Comparison of ENCODE assay signal across 8 mouse cellular contexts in genomic region chr6:113037946-113038734, GRCm38 (mm10). TPM values are rescaled to one million over a fixed set of nuclear protein-coding genes. Genes with fewer than 3 reads are reported as not detected.
A peak's percentile ranks its signal among the peaks of the same experiment; 100 is the strongest.
DNase-seq lines count a peak whose midpoint lies in the region; ATAC-seq and TF ChIP-seq lines count a peak whose summit lies in the region.

No protein-coding gene starts in this region.

- H3K4me3 ChIP-seq in embryonic facial prominence, embryonic 13.5 days, result peak overlapping the region; percentile 16
- peak overlapping the region; percentile 17; the same call in 1 of the 2 replicates for H3K4me3 ChIP-seq in heart, adult 2 months
- no peak overlapping the region; the same call in 1 of the 2 replicates for H3K4me3 ChIP-seq in kidney, adult 2 months (ENCODE audit: insufficient read depth, low read depth, low read length)
- peak overlapping the region; percentile 19 for H3K4me3 ChIP-seq in limb, embryonic 13.5 days
- H3K4me3 ChIP-seq in midbrain, embryonic 15.5 days, result peak overlapping the region; percentile 18

- no peaks in the 10 kb centered on the region for H3K79me2 ChIP-seq in heart, adult 2 months (replicated peaks; ENCODE audit: control insufficient read depth, insufficient read depth, low read length)

- no peak for TF ChIP-seq POLR2A in heart, adult 2 months (IDR thresholded peaks at IDR 0.05; ENCODE audit: insufficient read depth, low read depth, low read length)
- no peak for TF ChIP-seq POLR2A in kidney, adult 2 months (IDR thresholded peaks at IDR 0.05; ENCODE audit: low read depth, low read length)

- H3K4me1 ChIP-seq in embryonic facial prominence, embryonic 13.5 days, result peaks cover 6% of the 10 kb centered on the region; the same call in 1 of the 2 replicates
- peaks cover 1% of the 10 kb centered on the region; the same call in 1 of the 2 replicates for H3K4me1 ChIP-seq in heart, adult 2 months (ENCODE audit: control insufficient read depth, insufficient read depth, low read length)
- H3K4me1 ChIP-seq in kidney, adult 2 months (ENCODE audit: control insufficient read depth, insufficient read depth, low read length), result no peaks in the 10 kb centered on the region; the same call in 1 of the 2 replicates
- H3K4me1 ChIP-seq in limb, embryonic 13.5 days, result peaks cover 6% of the 10 kb centered on the region; the same call in 1 of the 2 replicates
- H3K4me1 ChIP-seq in midbrain, embryonic 15.5 days, result peaks cover 11% of the 10 kb centered on the region

- H3K27ac ChIP-seq in embryonic facial prominence, embryonic 13.5 days, result peak overlapping the region; percentile 17
- H3K27ac ChIP-seq in heart, adult 2 months, result peak overlapping the region; percentile 42; the same call in 1 of the 2 replicates
- peak overlapping the region; percentile 22; the same call in 1 of the 2 replicates for H3K27ac ChIP-seq in kidney, adult 2 months (ENCODE audit: insufficient read depth, low read depth, low read length)
- H3K27ac ChIP-seq in limb, embryonic 13.5 days, result no peak overlapping the region
- H3K27ac ChIP-seq in midbrain, embryonic 15.5 days, result peak overlapping the region; percentile 55

- no peaks in the 10 kb centered on the region for H3K36me3 ChIP-seq in embryonic facial prominence, embryonic 13.5 days
- H3K36me3 ChIP-seq in heart, adult 2 months (ENCODE audit: control insufficient read depth, insufficient read depth, low read length), result no peaks in the 10 kb centered on the region
- H3K36me3 ChIP-seq in kidney, adult 2 months (ENCODE audit: control insufficient read depth, insufficient read depth, low read length), result no peaks in the 10 kb centered on the region
- H3K36me3 ChIP-seq in limb, embryonic 13.5 days, result no peaks in the 10 kb centered on the region
- H3K36me3 ChIP-seq in midbrain, embryonic 15.5 days (replicated peaks), result no peaks in the 10 kb centered on the region

- no peak for TF ChIP-seq CTCF in heart, adult 2 months (IDR thresholded peaks at IDR 0.05)
- peak; percentile 95 for TF ChIP-seq CTCF in kidney, adult 2 months (conservative IDR thresholded peaks at IDR 0.05; ENCODE audit: insufficient read depth, insufficient read length, low read depth, low read length)

- peak overlapping the region; percentile 46 for H3K4me2 ChIP-seq in embryonic facial prominence, embryonic 13.5 days
- H3K4me2 ChIP-seq in limb, embryonic 13.5 days (replicated peaks), result peak overlapping the region; percentile 56
- peak overlapping the region; percentile 47 for H3K4me2 ChIP-seq in midbrain, embryonic 15.5 days

- no peaks in the 10 kb centered on the region for H3K9me3 ChIP-seq in embryonic facial prominence, embryonic 13.5 days
- no peaks in the 10 kb centered on the region for H3K9me3 ChIP-seq in limb, embryonic 13.5 days
- H3K9me3 ChIP-seq in midbrain, embryonic 15.5 days, result no peaks in the 10 kb centered on the region

- intact Hi-C loops in heart, adult 2 months (cut with DNase I), result loop anchor here (2.0 kb wide), 3 partner anchors 19 to 431 kb away; no protein-coding TSS in a partner anchor

- H3K27me3 ChIP-seq in embryonic facial prominence, embryonic 13.5 days, result no peaks in the 10 kb centered on the region
- H3K27me3 ChIP-seq in heart, adult 2 months (ENCODE audit: control insufficient read depth, insufficient read depth, low read length), result no peaks in the 10 kb centered on the region
- H3K27me3 ChIP-seq in kidney, adult 2 months (replicated peaks; ENCODE audit: control insufficient read depth, insufficient read depth, low read length), result no peaks in the 10 kb centered on the region
- H3K27me3 ChIP-seq in limb, embryonic 13.5 days, result no peaks in the 10 kb centered on the region
- H3K27me3 ChIP-seq in midbrain, embryonic 15.5 days (replicated peaks), result no peaks in the 10 kb centered on the region

- peak; percentile 37 for ATAC-seq in embryonic facial prominence, embryonic 13.5 days (ENCODE audit: insufficient number of reproducible peaks, insufficient read depth, low FRiP score, low TSS enrichment, low read depth)
- peak; percentile 48; the same call in 1 of the 2 replicates for ATAC-seq in limb, embryonic 13.5 days (ENCODE audit: low FRiP score, low read depth)
- peak; percentile 66; the same call in 1 of the 2 replicates for ATAC-seq in midbrain, embryonic 15.5 days (replicated peaks)

- DNase-seq in 3T3-L1 (ENCODE audit: low read depth, low spot score), result peak; percentile 87
- peak; percentile 47 for DNase-seq in adrenal gland, postnatal 25 days
- DNase-seq in heart, adult 2 months, result peak; percentile 69 to 77
- peak; percentile 83 for DNase-seq in kidney, adult 2 months
- peak; percentile 45 to 78 for DNase-seq in spleen, postnatal 10 days (ENCODE audit: low spot score in 2 of 2)

- WGBS in embryonic facial prominence, embryonic 13.5 days, result 9% methylated on average over 19 of the region's 19 CpGs
- 8% methylated on average over 19 of the region's 19 CpGs for WGBS in heart, adult 2 months
- 4% methylated on average over 19 of the region's 19 CpGs for WGBS in kidney, adult 2 months
- 11% methylated on average over 19 of the region's 19 CpGs for WGBS in limb, embryonic 13.5 days
- WGBS in midbrain, embryonic 15.5 days, result 9% methylated on average over 19 of the region's 19 CpGs

- TF ChIP-seq EP300 in heart, adult 2 months (IDR thresholded peaks at IDR 0.05; ENCODE audit: insufficient read depth, low read depth, low read length), result peak; percentile 93

- peak overlapping the region; percentile 51; the same call in 1 of the 2 replicates for H3K9ac ChIP-seq in embryonic facial prominence, embryonic 13.5 days
- no peak overlapping the region for H3K9ac ChIP-seq in heart, adult 2 months (ENCODE audit: low read depth, low read length)
- H3K9ac ChIP-seq in limb, embryonic 13.5 days, result peak overlapping the region; percentile 45; the same call in 1 of the 2 replicates
- no peak overlapping the region; the same call in 1 of the 2 replicates for H3K9ac ChIP-seq in midbrain, embryonic 15.5 days

RNA-seq across cellular contexts. Expression of gene Thumpd3, which starts 7.9 kb away (rescaled TPM):
- total RNA-seq in adrenal gland, postnatal 25 days (2021), result 39.1 and 48.1 TPM in 2 replicates
- 55.0 and 55.9 TPM in 2 replicates for polyA plus RNA-seq in embryonic facial prominence, embryonic 13.5 days (2015; fragmentation: Nextera tagmentation; extraction: Ambion mirVana)
- 10 to 100 TPM; 17.5 to 19.9 TPM for total RNA-seq in heart, adult 2 months (2021)
- polyA plus RNA-seq in heart, adult 2 months (2012; rRNA removed), result 5.0 and 13.1 TPM in 2 replicates
- 6.5 and 9.3 TPM in 2 replicates for polyA plus RNA-seq in kidney, adult 2 months (2012; rRNA removed)
- polyA plus RNA-seq in limb, embryonic 13.5 days (2015; fragmentation: Nextera tagmentation; extraction: Ambion mirVana), result 42.3 and 44.1 TPM in 2 replicates
- polyA plus RNA-seq in midbrain, embryonic 15.5 days (2015; fragmentation: Nextera tagmentation; extraction: Ambion mirVana), result 54.1 and 56.2 TPM in 2 replicates

RNA-seq across cellular contexts. Expression of gene Setd5, which starts 39.0 kb away (rescaled TPM):
- total RNA-seq in adrenal gland, postnatal 25 days (2021), result 128 TPM in 2 replicates
- 84.0 and 91.0 TPM in 2 replicates for polyA plus RNA-seq in embryonic facial prominence, embryonic 13.5 days (2015; fragmentation: Nextera tagmentation; extraction: Ambion mirVana)
- 10 to 100 TPM; 31.1 to 33.5 TPM for total RNA-seq in heart, adult 2 months (2021)
- 14.6 and 21.3 TPM in 2 replicates for polyA plus RNA-seq in heart, adult 2 months (2012; rRNA removed)
- 16.8 and 17.9 TPM in 2 replicates for polyA plus RNA-seq in kidney, adult 2 months (2012; rRNA removed)
- polyA plus RNA-seq in limb, embryonic 13.5 days (2015; fragmentation: Nextera tagmentation; extraction: Ambion mirVana), result 96.5 and 99.4 TPM in 2 replicates
- 46.8 and 47.1 TPM in 2 replicates for polyA plus RNA-seq in midbrain, embryonic 15.5 days (2015; fragmentation: Nextera tagmentation; extraction: Ambion mirVana)

Comparison
In these comparisons a context has a peak if more than half of its experiments do, and no peak if none do; other contexts are left out.
1. H3K9ac ChIP-seq: peak in embryonic facial prominence, embryonic 13.5 days (single experiment) and limb, embryonic 13.5 days (single experiment); none in heart, adult 2 months (single experiment) and midbrain, embryonic 15.5 days (single experiment).
2. Peak in every context shown above with its lines, with median percentiles within 50 percentile points of each other: DNase-seq, ATAC-seq and H3K4me2 ChIP-seq.